ENCODE assay signal across 14 mouse cellular contexts in genomic region chr16:81223841-81224240, GRCm38 (mm10). TPM values are rescaled to one million over a fixed set of nuclear protein-coding genes. Genes with fewer than 3 reads are reported as not detected.
DNase-seq lines count a peak whose midpoint lies in the region; ATAC-seq and TF ChIP-seq lines count a peak whose summit lies in the region.
"Had no signal": no experiment of that assay in that cellular context is flagged by ENCODE, and none has a peak within 500 bp of the region (broad histone marks: within the 10 kb centered on the region; RNA-seq: fewer than 3 reads in every experiment).

No protein-coding gene starts in this region.

- 3% methylated on average over 1 of the region's 1 CpGs for WGBS in forebrain, embryonic 14.5 days
- WGBS in midbrain, embryonic 14.5 days, result 6% methylated on average over 1 of the region's 1 CpGs

- H3K27me3 ChIP-seq in forebrain, embryonic 14.5 days (replicated peaks; ENCODE audit: control insufficient read depth, insufficient read depth, low read length), result no peaks in the 10 kb centered on the region
- H3K27me3 ChIP-seq in midbrain, embryonic 14.5 days (ENCODE audit: control insufficient read depth, insufficient read depth, low read length), result no peaks in the 10 kb centered on the region
- H3K27me3 ChIP-seq: embryonic facial prominence, embryonic 13.5 days; Patski had no signal

- H3K36me3 ChIP-seq in ES-E14 (ENCODE audit: control insufficient read depth, insufficient read depth, low read length, poor library complexity, severe bottlenecking), result no peaks in the 10 kb centered on the region
- no peaks in the 10 kb centered on the region for H3K36me3 ChIP-seq in forebrain, embryonic 14.5 days (ENCODE audit: control insufficient read depth, insufficient read depth, low read length)
- H3K36me3 ChIP-seq in midbrain, embryonic 14.5 days (ENCODE audit: control insufficient read depth, insufficient read depth, low read length), result no peaks in the 10 kb centered on the region
- H3K36me3 ChIP-seq: embryonic facial prominence, embryonic 13.5 days had no signal

- DNase-seq in frontal cortex, postnatal 36 days (ENCODE audit: low spot score in 2 of 2), result peak; percentile 31 to 62
- no peak for DNase-seq in frontal cortex, postnatal 10 days (ENCODE audit: low spot score in 2 of 2)
- no peak for DNase-seq in ES-E14 (ENCODE audit: low read depth, low spot score)
- DNase-seq in forebrain, embryonic 14.5 days (ENCODE audit: low spot score), result peak; percentile 94
- peak; percentile 83 for DNase-seq in midbrain, embryonic 14.5 days
- DNase-seq in gastrocnemius, postnatal 36 days, result no peak
- DNase-seq in gastrocnemius, postnatal 4 days (ENCODE audit: low spot score in 2 of 2), result no peak
- DNase-seq in cerebellum, adult 8-10 months, result no peak
- DNase-seq: kidney, postnatal 36 days; lung, postnatal 36 days; thymus, postnatal 4 days had no signal

- H3K4me3 ChIP-seq in ES-E14 (ENCODE audit: insufficient read depth in 1 of 2, low read depth in 1 of 2, low read length in 2 of 2, poor library complexity in 1 of 2, severe bottlenecking in 1 of 2), result no peak overlapping the region
- H3K4me3 ChIP-seq in forebrain, embryonic 14.5 days (ENCODE audit: low read depth, low read length), result no peak overlapping the region
- no peak overlapping the region for H3K4me3 ChIP-seq in midbrain, embryonic 14.5 days (replicated peaks; ENCODE audit: low read depth, low read length)
- H3K4me3 ChIP-seq: embryonic facial prominence, embryonic 13.5 days had no signal

- in situ Hi-C loops in ES-E14 (cut with MboI; ENCODE audit: low sequenced_read_pairs in 2 of 2, unreplicated experiment in 2 of 2), result no loop called here

- H3K4me2 ChIP-seq in forebrain, embryonic 14.5 days (ENCODE audit: low read length), result no peak overlapping the region
- no peak overlapping the region for H3K4me2 ChIP-seq in midbrain, embryonic 14.5 days (ENCODE audit: low read length)
- H3K4me2 ChIP-seq: embryonic facial prominence, embryonic 13.5 days; liver, embryonic 11.5 days had no signal

- H3K27ac ChIP-seq in ES-E14 (ENCODE audit: insufficient read depth, low read depth, low read length, poor library complexity, severe bottlenecking), result no peak overlapping the region
- H3K27ac ChIP-seq in forebrain, embryonic 14.5 days (ENCODE audit: low read depth, low read length), result no peak overlapping the region
- no peak overlapping the region; the same call in 1 of the 2 replicates for H3K27ac ChIP-seq in midbrain, embryonic 14.5 days (replicated peaks; ENCODE audit: low read depth, low read length)
- H3K27ac ChIP-seq: embryonic facial prominence, embryonic 13.5 days had no signal

- no peaks in the 10 kb centered on the region for H3K4me1 ChIP-seq in ES-E14 (ENCODE audit: control insufficient read depth in 2 of 2, insufficient read depth in 2 of 2, low read length in 2 of 2, poor library complexity in 1 of 2)
- H3K4me1 ChIP-seq in forebrain, embryonic 14.5 days (ENCODE audit: control insufficient read depth, insufficient read depth, low read length), result peaks cover 7% of the 10 kb centered on the region
- no peaks in the 10 kb centered on the region for H3K4me1 ChIP-seq in midbrain, embryonic 14.5 days (ENCODE audit: control insufficient read depth, insufficient read depth, low read length)

- ATAC-seq in forebrain, embryonic 14.5 days, result peak; percentile 79
- peak; percentile 68 for ATAC-seq in midbrain, embryonic 14.5 days (ENCODE audit: low FRiP score, low TSS enrichment)
- ATAC-seq: Patski had no signal

- H3K9ac ChIP-seq in ES-E14 (ENCODE audit: insufficient read depth, low read depth, low read length, poor library complexity, severe bottlenecking), result no peak overlapping the region
- H3K9ac ChIP-seq in forebrain, embryonic 14.5 days (ENCODE audit: low read length), result no peak overlapping the region
- no peak overlapping the region for H3K9ac ChIP-seq in midbrain, embryonic 14.5 days (replicated peaks; ENCODE audit: low read length)
- H3K9ac ChIP-seq: embryonic facial prominence, embryonic 13.5 days had no signal

- H3K9me3 ChIP-seq in ES-E14 (ENCODE audit: control insufficient read depth, insufficient read depth, low read depth, low read length), result no peaks in the 10 kb centered on the region
- no peaks in the 10 kb centered on the region for H3K9me3 ChIP-seq in forebrain, embryonic 14.5 days (replicated peaks; ENCODE audit: control insufficient read depth, low read length)
- no peaks in the 10 kb centered on the region for H3K9me3 ChIP-seq in midbrain, embryonic 14.5 days (ENCODE audit: control insufficient read depth, low read length)
- H3K9me3 ChIP-seq: embryonic facial prominence, embryonic 13.5 days had no signal

- intact Hi-C loops in gastrocnemius, postnatal 36 days (cut with DNase I), result no loop called here

TF ChIP-seq in ES-E14, 5 proteins besides CTCF, POLR2A, EP300 and RAD21:
- TF ChIP-seq HCFC1 (IDR thresholded peaks at IDR 0.05; ENCODE audit: borderline replicate concordance, insufficient read depth, low read length) (no peak), CHD2 (IDR thresholded peaks at IDR 0.05; ENCODE audit: low read depth, low read length) (no peak), ZNF384 (IDR thresholded peaks at IDR 0.05; ENCODE audit: low read depth, low read length) (peak; percentile 86), ZC3H11A (IDR thresholded peaks at IDR 0.05; ENCODE audit: borderline replicate concordance, low read depth, low read length) (no peak), MAFK (IDR thresholded peaks at IDR 0.05; ENCODE audit: insufficient read depth, low read depth, low read length) (no peak)
TF ChIP-seq in ES-E14: peak in this region for 1.

RNA-seq across cellular contexts. Expression of gene Ncam2, which starts 23.3 kb away (rescaled TPM):
- total RNA-seq in ES-E14 (2012; rRNA removed), result 0.13 TPM in 1 of 2 replicates, not detected in the other
- 5.0 and 8.5 TPM in 2 replicates for polyA plus RNA-seq in forebrain, embryonic 14.5 days (2014; fragmentation: Nextera tagmentation; extraction: Ambion mirVana)
- 24.2 and 25.0 TPM in 2 replicates for polyA plus RNA-seq in midbrain, embryonic 14.5 days (2014; fragmentation: Nextera tagmentation; extraction: Ambion mirVana)
- total RNA-seq in gastrocnemius, postnatal 36 days (2021), result not detected
- 1 to 10 TPM in 1 of 2 experiments, under 1 TPM in 1; 0.86 to 1.3 TPM for total RNA-seq in gastrocnemius, postnatal 4 days (2021)
- polyA plus RNA-seq: Patski had no signal

Comparison
In these comparisons a context has a peak if more than half of its experiments do, and no peak if none do; other contexts are left out.
1. DNase-seq: peak in frontal cortex, postnatal 36 days (2 of 2), forebrain, embryonic 14.5 days (single experiment) and midbrain, embryonic 14.5 days (single experiment); none in frontal cortex, postnatal 10 days (0 of 2), ES-E14 (single experiment), gastrocnemius, postnatal 36 days (0 of 2), gastrocnemius, postnatal 4 days (0 of 2) and cerebellum, adult 8-10 months (single experiment).